Mouse (Mus musculus): ENCODE results near the gene Pax6. TPM values are rescaled to one million over a fixed set of nuclear protein-coding genes. Genes with fewer than 3 reads are reported as not detected.

The Pax6 gene
- polyA plus RNA-seq, 1 experiment, result 0.35 TPM

- TF ChIP-seq CEBPB (IDR thresholded peaks at IDR 0.05; ENCODE audit: low read depth), result no peak
- no peak for TF ChIP-seq FOSL1 (IDR thresholded peaks at IDR 0.05; ENCODE audit: insufficient read depth, low read length, poor library complexity, severe bottlenecking)
- no peak for TF ChIP-seq MAX (IDR thresholded peaks at IDR 0.05)
- TF ChIP-seq MYOG (IDR thresholded peaks at IDR 0.05; ENCODE audit: control insufficient read depth, extremely low read depth, insufficient read length), result no peak
- no peak for TF ChIP-seq MYOD1 (IDR thresholded peaks at IDR 0.05; ENCODE audit: control insufficient read depth, insufficient read length, low read depth)
- no peak for TF ChIP-seq USF1 (IDR thresholded peaks at IDR 0.05; ENCODE audit: low read depth)
- no peak for TF ChIP-seq CTCF (IDR thresholded peaks at IDR 0.05; ENCODE audit: control insufficient read depth, insufficient read depth, insufficient read length)
- Histone ChIP-seq H3K79me3 (ENCODE audit: low read depth) (no peaks in the 10 kb centered on the region), H3K79me2 (ENCODE audit: control insufficient read depth, insufficient read depth) (no peaks in the 10 kb centered on the region), H3K27me3 (ENCODE audit: control insufficient read depth, insufficient read depth, insufficient read length) (no peaks in the 10 kb centered on the region), H3ac (ENCODE audit: control insufficient read depth, insufficient read length, low read depth) (no peak overlapping the region), H3K36me3 (ENCODE audit: control insufficient read depth, insufficient read depth) (peaks cover 4% of the 10 kb centered on the region), H3K4me3 (ENCODE audit: insufficient read depth, poor library complexity, severe bottlenecking) (no peak overlapping the region)
Observed at GRCm38 (mm10) chr2:105697741-105698140, 29.0 kb downstream of the Pax6 start.

- Histone ChIP-seq H3K79me3 (ENCODE audit: low read depth) (no peaks in the 10 kb centered on the region), H3K4me3 (ENCODE audit: insufficient read depth, poor library complexity, severe bottlenecking) (no peak overlapping the region), H3K79me2 (ENCODE audit: control insufficient read depth, insufficient read depth) (no peaks in the 10 kb centered on the region), H3K27me3 (ENCODE audit: control insufficient read depth, insufficient read depth, insufficient read length) (no peaks in the 10 kb centered on the region), H3K36me3 (ENCODE audit: control insufficient read depth, insufficient read depth) (peaks cover 4% of the 10 kb centered on the region), H3ac (ENCODE audit: control insufficient read depth, insufficient read length, low read depth) (no peak overlapping the region)
- TF ChIP-seq MYOG (IDR thresholded peaks at IDR 0.05; ENCODE audit: control insufficient read depth, extremely low read depth, insufficient read length) (no peak), MAX (IDR thresholded peaks at IDR 0.05) (no peak), FOSL1 (IDR thresholded peaks at IDR 0.05; ENCODE audit: insufficient read depth, low read length, poor library complexity, severe bottlenecking) (no peak), CTCF (IDR thresholded peaks at IDR 0.05; ENCODE audit: control insufficient read depth, insufficient read depth, insufficient read length) (no peak), CEBPB (IDR thresholded peaks at IDR 0.05; ENCODE audit: low read depth) (no peak), USF1 (IDR thresholded peaks at IDR 0.05; ENCODE audit: low read depth) (no peak), MYOD1 (IDR thresholded peaks at IDR 0.05; ENCODE audit: control insufficient read depth, insufficient read length, low read depth) (no peak)
Observed at GRCm38 (mm10) chr2:105698631-105699030, 29.9 kb downstream of the Pax6 start.

GRCm38 (mm10) chr2:105701781-105702180, 33.1 kb downstream of the Pax6 start:
- Histone ChIP-seq H3K79me2 (ENCODE audit: control insufficient read depth, insufficient read depth) (no peaks in the 10 kb centered on the region), H3K4me3 (ENCODE audit: insufficient read depth, poor library complexity, severe bottlenecking) (no peak overlapping the region), H3ac (ENCODE audit: control insufficient read depth, insufficient read length, low read depth) (no peak overlapping the region), H3K36me3 (ENCODE audit: control insufficient read depth, insufficient read depth) (peaks cover 4% of the 10 kb centered on the region), H3K79me3 (ENCODE audit: low read depth) (no peaks in the 10 kb centered on the region), H3K27me3 (ENCODE audit: control insufficient read depth, insufficient read depth, insufficient read length) (no peaks in the 10 kb centered on the region)
- TF ChIP-seq MYOD1 (IDR thresholded peaks at IDR 0.05; ENCODE audit: control insufficient read depth, insufficient read length, low read depth) (no peak), CEBPB (IDR thresholded peaks at IDR 0.05; ENCODE audit: low read depth) (no peak), USF1 (IDR thresholded peaks at IDR 0.05; ENCODE audit: low read depth) (no peak), CTCF (IDR thresholded peaks at IDR 0.05; ENCODE audit: control insufficient read depth, insufficient read depth, insufficient read length) (no peak)

- Histone ChIP-seq H3K27me3 (ENCODE audit: control insufficient read depth, insufficient read depth, insufficient read length) (no peaks in the 10 kb centered on the region), H3K79me2 (ENCODE audit: control insufficient read depth, insufficient read depth) (no peaks in the 10 kb centered on the region), H3ac (ENCODE audit: control insufficient read depth, insufficient read length, low read depth) (no peak overlapping the region), H3K4me3 (ENCODE audit: insufficient read depth, poor library complexity, severe bottlenecking) (no peak overlapping the region), H3K36me3 (ENCODE audit: control insufficient read depth, insufficient read depth) (peaks cover 4% of the 10 kb centered on the region), H3K79me3 (ENCODE audit: low read depth) (no peaks in the 10 kb centered on the region)
- TF ChIP-seq MYOD1 (IDR thresholded peaks at IDR 0.05; ENCODE audit: control insufficient read depth, insufficient read length, low read depth), result no peak
- TF ChIP-seq MYOG (IDR thresholded peaks at IDR 0.05; ENCODE audit: control insufficient read depth, extremely low read depth, insufficient read length), result no peak
- TF ChIP-seq MAX (IDR thresholded peaks at IDR 0.05), result no peak
- no peak for TF ChIP-seq CTCF (IDR thresholded peaks at IDR 0.05; ENCODE audit: control insufficient read depth, insufficient read depth, insufficient read length)
- TF ChIP-seq USF1 (IDR thresholded peaks at IDR 0.05; ENCODE audit: low read depth), result no peak
Observed at GRCm38 (mm10) chr2:105702586-105702985, 33.9 kb downstream of the Pax6 start.

- Histone ChIP-seq H3K79me2 (ENCODE audit: control insufficient read depth, insufficient read depth) (no peaks in the 10 kb centered on the region), H3K4me3 (ENCODE audit: insufficient read depth, poor library complexity, severe bottlenecking) (no peak overlapping the region), H3ac (ENCODE audit: control insufficient read depth, insufficient read length, low read depth) (no peak overlapping the region), H3K27me3 (ENCODE audit: control insufficient read depth, insufficient read depth, insufficient read length) (no peaks in the 10 kb centered on the region), H3K36me3 (ENCODE audit: control insufficient read depth, insufficient read depth) (peaks cover 4% of the 10 kb centered on the region), H3K79me3 (ENCODE audit: low read depth) (no peaks in the 10 kb centered on the region)
- TF ChIP-seq CEBPB (IDR thresholded peaks at IDR 0.05; ENCODE audit: low read depth), result no peak
Observed at GRCm38 (mm10) chr2:105705320-105705719, 36.6 kb downstream of the Pax6 start.

- no peak overlapping the region for H3K4me3 ChIP-seq (ENCODE audit: insufficient read depth, poor library complexity, severe bottlenecking)
- H3ac ChIP-seq (ENCODE audit: control insufficient read depth, insufficient read length, low read depth), result no peak overlapping the region
- no peak for TF ChIP-seq CTCF (IDR thresholded peaks at IDR 0.05; ENCODE audit: control insufficient read depth, insufficient read depth, insufficient read length)
- TF ChIP-seq FOSL1 (IDR thresholded peaks at IDR 0.05; ENCODE audit: insufficient read depth, low read length, poor library complexity, severe bottlenecking), result no peak
- TF ChIP-seq MAX (IDR thresholded peaks at IDR 0.05), result no peak
- no peaks in the 10 kb centered on the region for H3K36me3 ChIP-seq (ENCODE audit: control insufficient read depth, insufficient read depth)
- H3K27me3 ChIP-seq (ENCODE audit: control insufficient read depth, insufficient read depth, insufficient read length), result no peaks in the 10 kb centered on the region
- no peaks in the 10 kb centered on the region for H3K79me2 ChIP-seq (ENCODE audit: control insufficient read depth, insufficient read depth)
- H3K79me3 ChIP-seq (ENCODE audit: low read depth), result no peaks in the 10 kb centered on the region
Observed at GRCm38 (mm10) chr2:105709126-105709525, 40.4 kb downstream of the Pax6 start.

All from C2C12 (cell line).